Mouse (Mus musculus) midbrain, embryonic 13.5 days (tissue): Measurements from ENCODE around the gene Gnaq. TPM values are rescaled to one million over a fixed set of nuclear protein-coding genes. Genes with fewer than 3 reads are reported as not detected.

Experiments used
- ATAC-seq: fragments of 200-750 bp; cut with Nextera tagmentation; 2 replicates; pipeline ENCODE4 v1.8.0; 2017; ENCODE audit warnings: mild to moderate bottlenecking, moderate TSS enrichment, moderate library complexity
- H3K27ac ChIP-seq: fragments of 300-500 bp; sonication (generic); 2 replicates; pipeline ENCODE4 v1.5.1; 2015; ENCODE audit warnings: inconsistent platforms, mild to moderate bottlenecking, moderate library complexity
- H3K27me3 ChIP-seq: fragments of 300-500 bp; sonication (generic); 2 replicates; pipeline ENCODE4 v1.6.1; 2015; ENCODE audit warnings: mild to moderate bottlenecking, inconsistent platforms
- H3K36me3 ChIP-seq: fragments of 300-500 bp; sonication (generic); 2 replicates; pipeline ENCODE4 v1.6.1; 2015; ENCODE audit warnings: mild to moderate bottlenecking, inconsistent platforms
- H3K4me1 ChIP-seq: fragments of 300-500 bp; sonication (generic); replicated peaks from 2 replicates; pipeline ENCODE4 v1.6.1; 2015; ENCODE audit warnings: inconsistent platforms
- H3K4me2 ChIP-seq: fragments of 300-500 bp; sonication (generic); replicated peaks from 2 replicates; pipeline ENCODE4 v1.6.1; 2015; ENCODE audit warnings: moderate library complexity, mild to moderate bottlenecking, inconsistent platforms
- H3K4me3 ChIP-seq: fragments of 300-500 bp; sonication (generic); replicated peaks from 2 replicates; pipeline ENCODE4 v1.5.1; 2015; ENCODE audit warnings: mild to moderate bottlenecking, inconsistent platforms
- H3K9ac ChIP-seq: fragments of 300-500 bp; sonication (generic); replicated peaks from 2 replicates; pipeline ENCODE4 v1.6.1; 2015; ENCODE audit warnings: mild to moderate bottlenecking, inconsistent platforms
- H3K9me3 ChIP-seq: fragments of 300-500 bp; sonication (generic); 2 replicates; pipeline ENCODE4 v1.6.1; 2016; ENCODE audit warnings: mild to moderate bottlenecking, inconsistent platforms
- WGBS: fragments of 180-500 bp; shearing (Covaris S2); methylation state at CpG from one replicate; pipeline ENCODE4 v1.1.7; 2015; 5-methylcytosine and 5-hydroxymethylcytosine counted together
- polyA plus RNA-seq: library from polyadenylated mRNA; unstranded; fragments of >200 nt; fragmentation: Nextera tagmentation; extraction: Ambion mirVana; gene quantifications from 2 replicates; pipeline ENCODE4 v1.2.1, GENCODE M21; 2015

Gene Gnaq
- polyA plus RNA-seq, 1 experiment from 2014 or later, result 82.7 TPM

DNA sequence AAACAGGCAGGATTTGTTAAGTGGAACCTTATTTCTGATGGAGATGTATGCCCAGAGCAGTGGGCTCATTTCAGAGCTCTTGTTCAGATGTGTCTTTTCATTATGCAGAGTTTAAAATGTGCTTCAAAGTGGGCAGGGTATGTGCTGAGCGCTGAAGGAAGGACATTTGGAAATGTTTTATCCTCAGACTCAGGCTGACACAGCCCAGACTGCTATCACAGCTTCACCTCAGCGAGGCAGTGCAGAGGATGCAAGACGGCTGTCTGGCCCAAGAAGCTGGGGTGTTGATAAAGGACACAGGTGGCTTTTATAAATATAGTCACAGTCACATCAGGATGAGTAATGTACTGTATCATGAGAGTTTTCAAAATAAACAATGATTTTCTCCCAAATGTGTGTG lies 110.1 kb downstream of the Gnaq start:
- 81% methylated on average over 3 of the region's 3 CpGs for WGBS
- H3K9me3 ChIP-seq, result no peaks in the 10 kb centered on the region
- H3K27me3 ChIP-seq, result no peaks in the 10 kb centered on the region
- no peak for ATAC-seq
- H3K4me1 ChIP-seq, result peaks cover 61% of the 10 kb centered on the region
- no peak overlapping the region for H3K4me3 ChIP-seq
- H3K9ac ChIP-seq, result no peak overlapping the region
- no peaks in the 10 kb centered on the region for H3K36me3 ChIP-seq
- H3K27ac ChIP-seq, result no peak overlapping the region
- H3K4me2 ChIP-seq, result no peak overlapping the region

DNA sequence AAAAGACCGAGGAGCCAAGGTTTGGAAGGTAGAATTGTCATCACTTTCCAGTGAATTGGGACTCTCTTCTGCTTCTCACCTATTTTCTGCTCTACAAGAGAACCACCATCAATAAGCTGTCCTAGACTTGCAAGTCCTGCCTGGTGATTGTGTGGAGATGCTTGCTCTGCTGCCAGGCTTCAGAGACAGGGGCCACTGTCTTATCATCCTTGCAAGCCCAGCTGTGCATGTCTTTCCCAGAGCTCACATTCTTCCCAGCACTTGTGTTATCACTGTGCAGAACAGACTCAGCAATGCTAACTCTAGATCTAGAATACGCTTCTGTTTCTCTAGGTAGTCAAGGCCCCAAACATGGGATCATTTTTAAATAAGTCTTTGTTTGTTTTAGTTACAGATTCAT lies 116.4 kb downstream of the Gnaq start:
- no peak for ATAC-seq
- Histone ChIP-seq H3K4me2 (no peak overlapping the region), H3K9me3 (no peaks in the 10 kb centered on the region), H3K9ac (no peak overlapping the region), H3K4me3 (no peak overlapping the region), H3K4me1 (peaks cover 44% of the 10 kb centered on the region), H3K36me3 (no peaks in the 10 kb centered on the region), H3K27me3 (no peaks in the 10 kb centered on the region), H3K27ac (no peak overlapping the region)
- WGBS, result 99% methylated on average over 2 of the region's 2 CpGs

DNA sequence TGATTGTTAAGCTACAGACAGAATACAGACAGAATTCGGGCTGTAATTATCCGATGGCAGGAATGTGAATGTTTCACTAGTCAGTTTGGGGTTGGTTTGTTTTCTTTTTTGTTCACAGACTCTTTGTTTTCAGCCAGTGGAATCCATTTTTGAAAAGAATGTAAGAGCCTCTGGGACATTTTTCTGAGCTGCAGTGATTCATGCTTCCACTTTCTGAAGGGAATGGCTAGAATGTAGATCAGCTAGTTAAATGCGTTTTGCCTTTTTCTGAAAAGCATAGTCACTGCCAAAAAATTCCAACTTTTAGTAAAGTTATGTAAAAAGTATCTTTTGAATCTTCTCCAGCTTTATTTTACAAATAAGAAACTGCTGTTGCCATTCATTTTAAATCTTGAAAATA lies 118.3 kb downstream of the Gnaq start:
- no peak for ATAC-seq
- H3K27me3 ChIP-seq, result no peaks in the 10 kb centered on the region
- no peaks in the 10 kb centered on the region for H3K9me3 ChIP-seq
- H3K36me3 ChIP-seq, result no peaks in the 10 kb centered on the region
- H3K4me2 ChIP-seq, result no peak overlapping the region
- H3K4me3 ChIP-seq, result no peak overlapping the region
- peaks cover 40% of the 10 kb centered on the region for H3K4me1 ChIP-seq
- WGBS, result 42% methylated on average over 3 of the region's 3 CpGs
- H3K9ac ChIP-seq, result no peak overlapping the region
- 0 out of 2 replicates have a peak overlapping the region, but pooled peaks have one; percentile 39 for H3K27ac ChIP-seq

DNA sequence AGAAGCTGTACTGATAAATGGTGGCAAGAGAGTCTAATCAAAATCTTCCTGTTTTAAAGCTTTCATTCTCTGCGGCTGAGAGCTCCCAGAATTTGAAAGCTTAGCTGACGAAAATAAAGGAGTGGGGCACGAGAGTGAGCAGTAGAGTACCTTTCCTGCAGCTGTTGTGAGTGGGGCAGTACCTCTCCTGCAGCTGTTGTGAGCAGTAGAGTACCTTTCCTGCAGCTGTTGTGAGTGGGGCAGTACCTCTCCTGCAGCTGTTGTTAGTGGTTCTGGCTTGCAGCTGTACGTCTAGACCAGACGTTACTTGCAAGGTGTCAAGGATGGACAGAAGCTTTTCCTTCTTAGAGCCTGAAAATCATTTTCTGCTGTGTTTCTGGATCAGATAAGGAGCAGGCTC lies 119.2 kb downstream of the Gnaq start:
- Histone ChIP-seq H3K36me3 (no peaks in the 10 kb centered on the region), H3K27me3 (no peaks in the 10 kb centered on the region), H3K4me3 (no peak overlapping the region), H3K9ac (no peak overlapping the region), H3K27ac (peak overlapping the region; percentile 7; the same call in 1 of the 2 replicates), H3K9me3 (no peaks in the 10 kb centered on the region), H3K4me2 (no peak overlapping the region), H3K4me1 (peaks cover 38% of the 10 kb centered on the region)
- no peak for ATAC-seq
- 62% methylated on average over 5 of the region's 5 CpGs for WGBS

DNA sequence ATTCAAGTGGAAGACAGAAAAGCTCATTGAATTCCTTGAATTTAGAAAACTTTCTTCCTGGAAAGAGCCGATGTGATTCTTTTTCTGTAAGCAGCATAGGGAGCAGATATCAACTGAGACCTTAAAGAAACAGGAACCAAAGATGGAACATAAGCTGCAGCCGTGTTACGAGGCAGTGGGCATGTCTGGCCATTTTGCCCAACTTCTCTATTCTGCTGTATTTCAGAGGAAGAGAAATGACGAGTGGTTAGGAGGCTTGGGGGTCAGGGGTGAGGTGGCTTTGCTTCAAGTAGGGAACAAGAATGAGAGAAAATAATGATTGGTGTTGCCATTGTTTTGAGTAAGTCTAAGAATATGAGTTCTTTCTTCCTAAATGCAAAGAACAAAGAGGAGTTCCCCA lies 120.1 kb downstream of the Gnaq start:
- Histone ChIP-seq H3K27me3 (no peaks in the 10 kb centered on the region), H3K4me1 (peaks cover 34% of the 10 kb centered on the region), H3K4me3 (no peak overlapping the region), H3K36me3 (no peaks in the 10 kb centered on the region), H3K9me3 (no peaks in the 10 kb centered on the region), H3K27ac (no peak overlapping the region), H3K4me2 (no peak overlapping the region), H3K9ac (no peak overlapping the region)
- no peak for ATAC-seq
- WGBS, result 80% methylated on average over 4 of the region's 4 CpGs

DNA sequence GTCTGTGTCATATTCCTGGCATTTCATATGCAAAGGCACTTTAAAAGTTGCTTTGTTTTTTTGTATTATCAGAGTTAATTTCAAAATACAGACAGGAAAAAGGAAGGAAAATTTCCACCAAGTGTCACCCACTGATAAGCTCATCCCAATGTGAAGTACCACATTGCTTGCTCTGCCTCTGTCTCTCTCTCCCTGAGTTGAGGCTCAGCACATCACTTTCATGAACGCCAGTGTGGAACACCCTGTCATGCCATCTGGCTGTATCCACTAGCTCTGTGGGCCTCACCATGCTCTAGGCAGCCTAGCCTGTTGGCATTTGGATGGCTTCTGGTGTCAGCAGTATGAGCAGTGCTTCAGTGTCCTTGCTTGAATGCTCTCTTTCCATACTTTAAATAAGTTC lies 122.2 kb downstream of the Gnaq start:
- Histone ChIP-seq H3K9ac (no peak overlapping the region), H3K4me3 (no peak overlapping the region), H3K4me2 (no peak overlapping the region), H3K27me3 (no peaks in the 10 kb centered on the region), H3K27ac (no peak overlapping the region), H3K36me3 (no peaks in the 10 kb centered on the region), H3K4me1 (peaks cover 36% of the 10 kb centered on the region), H3K9me3 (no peaks in the 10 kb centered on the region)
- no peak for ATAC-seq
- 93% methylated on average over 1 of the region's 1 CpGs for WGBS

DNA sequence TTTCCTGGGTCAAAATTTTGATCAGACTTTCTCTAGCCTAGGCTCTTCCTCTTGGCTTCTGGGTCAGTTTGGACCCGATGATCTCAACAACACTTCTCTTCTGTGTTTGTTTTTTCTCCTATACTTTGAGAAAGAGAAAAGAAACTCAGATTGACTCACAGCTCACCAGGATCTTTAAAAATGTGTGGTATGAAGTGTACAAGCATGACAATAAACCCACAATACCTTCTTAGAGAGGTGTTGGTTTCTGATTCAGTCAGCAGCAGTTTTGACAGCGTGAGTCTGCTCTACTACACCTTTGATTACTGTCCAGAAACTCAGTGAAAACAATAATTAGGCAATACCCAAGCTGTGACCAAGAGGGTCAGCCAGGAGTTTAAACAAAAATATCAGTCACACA lies 122.7 kb downstream of the Gnaq start:
- no peak overlapping the region for H3K4me3 ChIP-seq
- H3K9ac ChIP-seq, result no peak overlapping the region
- peaks cover 36% of the 10 kb centered on the region for H3K4me1 ChIP-seq
- no peaks in the 10 kb centered on the region for H3K9me3 ChIP-seq
- ATAC-seq, result no peak
- no peaks in the 10 kb centered on the region for H3K27me3 ChIP-seq
- no peak overlapping the region for H3K27ac ChIP-seq
- 91% methylated on average over 2 of the region's 2 CpGs for WGBS
- H3K4me2 ChIP-seq, result no peak overlapping the region
- H3K36me3 ChIP-seq, result no peaks in the 10 kb centered on the region

DNA sequence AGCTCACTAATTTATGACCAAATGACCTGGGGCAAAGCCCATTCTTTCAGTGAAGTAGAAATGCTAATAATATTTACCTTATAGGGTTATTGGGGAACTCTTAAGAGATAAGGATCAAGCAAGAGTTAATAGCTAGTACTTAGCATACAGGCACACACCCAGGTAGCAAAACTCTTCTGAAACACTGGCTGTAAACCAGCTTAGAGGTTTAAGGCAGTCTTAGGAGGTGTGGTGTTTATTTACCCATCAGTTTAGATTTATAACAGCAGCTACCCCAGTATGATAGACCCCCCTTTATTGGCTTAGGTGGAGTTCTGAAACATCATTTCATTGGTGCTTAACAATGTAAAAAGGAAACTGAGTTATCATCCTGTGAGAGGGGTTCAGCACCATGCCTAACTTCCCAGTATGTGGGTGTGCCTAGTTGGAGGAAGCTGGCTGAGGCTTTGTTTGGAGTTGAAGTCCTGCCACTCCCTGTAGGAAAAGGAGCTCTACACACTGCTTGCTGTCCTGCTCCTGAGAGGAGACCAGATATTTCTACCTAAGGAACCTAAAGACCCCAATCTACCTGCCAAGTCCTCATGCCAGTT lies 126.2 kb downstream of the Gnaq start:
- Histone ChIP-seq H3K4me2 (no peak overlapping the region), H3K36me3 (no peaks in the 10 kb centered on the region), H3K9me3 (no peaks in the 10 kb centered on the region), H3K27me3 (no peaks in the 10 kb centered on the region), H3K4me3 (no peak overlapping the region), H3K4me1 (0 out of 2 replicates have a peak, but pooled peaks cover 6% of the 10 kb centered on the region), H3K27ac (no peak overlapping the region), H3K9ac (no peak overlapping the region)
- no peak for ATAC-seq

DNA sequence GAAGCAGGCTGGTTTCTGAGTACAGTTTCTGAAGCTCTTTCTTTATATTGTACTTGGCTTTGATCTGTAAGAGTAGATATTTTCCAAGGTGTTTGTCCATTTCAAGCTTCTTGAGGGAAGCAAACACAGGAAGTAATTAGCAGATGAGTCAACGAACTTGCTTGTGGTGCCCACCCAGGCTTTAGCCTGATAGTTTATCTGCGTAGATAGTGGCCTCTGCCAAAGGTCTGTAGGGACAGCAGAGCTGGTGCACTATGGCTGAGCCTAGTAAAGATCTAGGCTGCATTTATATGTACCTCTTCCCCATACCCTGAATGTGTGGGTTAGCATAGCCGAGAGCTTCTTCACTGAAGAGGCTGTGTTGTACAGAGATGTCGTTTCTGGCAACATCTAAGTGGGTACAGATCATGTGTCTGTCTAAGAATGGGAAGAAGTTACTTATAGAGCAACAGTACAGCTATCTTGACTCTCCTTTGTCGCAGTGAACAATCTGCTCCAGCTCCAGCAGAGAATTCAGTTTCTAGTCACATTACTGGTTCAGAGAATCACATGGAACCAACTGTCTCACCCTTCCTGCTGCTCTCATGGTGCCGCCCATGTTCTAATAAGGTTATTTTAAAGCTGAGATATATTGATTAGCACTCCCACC lies 127.3 kb downstream of the Gnaq start:
- no peak overlapping the region for H3K4me2 ChIP-seq
- H3K36me3 ChIP-seq, result no peaks in the 10 kb centered on the region
- H3K9me3 ChIP-seq, result no peaks in the 10 kb centered on the region
- H3K27ac ChIP-seq, result no peak overlapping the region
- WGBS, result 90% methylated on average over 6 of the region's 6 CpGs
- ATAC-seq, result no peak
- H3K4me3 ChIP-seq, result no peak overlapping the region
- 0 out of 2 replicates have a peak, but pooled peaks cover 4% of the 10 kb centered on the region for H3K4me1 ChIP-seq
- H3K9ac ChIP-seq, result no peak overlapping the region
- H3K27me3 ChIP-seq, result no peaks in the 10 kb centered on the region

DNA sequence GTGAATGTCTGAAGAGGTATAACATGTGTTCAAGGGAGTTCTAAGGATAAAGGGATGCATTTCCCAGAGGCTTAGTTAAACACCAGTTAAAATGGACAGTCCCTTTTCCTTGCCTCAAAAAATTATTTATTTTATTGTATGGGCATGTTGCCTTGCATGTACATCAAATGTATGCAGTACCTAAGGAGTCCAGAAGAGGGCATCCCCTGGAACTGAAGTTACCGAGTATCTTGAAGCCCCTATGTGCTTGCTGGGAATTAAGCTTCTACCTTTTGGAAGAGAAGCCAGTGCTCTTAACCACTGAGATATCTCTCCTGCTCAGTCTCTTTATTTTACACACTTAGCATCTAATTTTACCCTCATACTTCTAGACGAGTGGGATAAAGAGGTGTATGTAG lies 127.8 kb downstream of the Gnaq start:
- 0 out of 2 replicates have a peak, but pooled peaks have one; percentile 11 for ATAC-seq

DNA sequence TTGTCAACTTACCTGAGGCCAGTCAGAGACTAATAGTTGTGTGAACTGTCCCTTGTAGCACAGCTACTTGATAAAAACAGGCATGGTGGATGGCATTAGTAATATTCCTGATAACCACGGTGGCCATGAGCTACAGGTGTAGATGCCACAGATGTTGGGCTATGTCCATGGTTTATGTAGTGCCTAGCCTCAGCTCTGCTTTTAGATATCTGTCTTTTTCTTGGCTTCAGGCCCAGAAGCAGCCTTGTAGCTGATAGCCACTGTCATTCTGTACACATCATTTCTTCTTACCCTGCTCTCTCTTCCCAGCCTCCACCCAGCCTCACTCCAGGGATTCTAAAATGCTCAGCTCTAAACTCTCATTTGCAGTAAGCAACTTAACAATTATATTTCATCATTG lies 128.3 kb downstream of the Gnaq start:
- 89% methylated on average over 1 of the region's 1 CpGs for WGBS
- Histone ChIP-seq H3K36me3 (no peaks in the 10 kb centered on the region), H3K4me3 (no peak overlapping the region), H3K27me3 (no peaks in the 10 kb centered on the region), H3K9me3 (no peaks in the 10 kb centered on the region), H3K4me1 (0 out of 2 replicates have a peak, but pooled peaks cover 4% of the 10 kb centered on the region), H3K27ac (no peak overlapping the region), H3K9ac (no peak overlapping the region), H3K4me2 (no peak overlapping the region)
- ATAC-seq, result no peak

More for the DNA sequence above, 127.8 kb downstream of the Gnaq start:
- H3K27ac ChIP-seq, result no peak overlapping the region
- 76% methylated on average over 2 of the region's 2 CpGs for WGBS
- H3K36me3 ChIP-seq, result no peaks in the 10 kb centered on the region
- H3K4me2 ChIP-seq, result no peak overlapping the region
- H3K4me1 ChIP-seq, result 0 out of 2 replicates have a peak, but pooled peaks cover 4% of the 10 kb centered on the region
- H3K9ac ChIP-seq, result no peak overlapping the region
- no peaks in the 10 kb centered on the region for H3K9me3 ChIP-seq
- no peak overlapping the region for H3K4me3 ChIP-seq
- no peaks in the 10 kb centered on the region for H3K27me3 ChIP-seq

DNA sequence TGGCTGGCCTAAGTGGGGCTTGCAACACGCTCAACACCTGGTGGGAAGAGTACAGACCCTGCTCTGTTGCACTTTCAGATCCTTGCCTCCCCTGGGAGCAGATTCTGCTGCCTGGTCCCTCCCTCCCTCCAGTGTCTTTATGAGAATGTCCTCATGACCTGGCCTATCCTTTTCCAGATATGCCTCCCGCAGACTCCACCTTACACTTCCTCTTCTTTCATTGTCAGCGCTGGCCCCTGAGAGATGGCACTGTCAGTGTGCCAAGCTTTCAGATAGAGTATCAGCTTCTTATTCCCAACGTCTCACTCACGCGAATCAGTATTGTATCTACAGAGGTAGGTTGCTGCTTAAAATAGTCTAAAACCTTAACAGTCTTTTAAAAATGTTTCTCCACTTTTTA lies 129.0 kb downstream of the Gnaq start:
- H3K27ac ChIP-seq, result no peak overlapping the region
- 93% methylated on average over 6 of the region's 6 CpGs for WGBS
- H3K4me2 ChIP-seq, result no peak overlapping the region
- H3K4me1 ChIP-seq, result 0 out of 2 replicates have a peak, but pooled peaks cover 4% of the 10 kb centered on the region
- no peak for ATAC-seq
- H3K4me3 ChIP-seq, result no peak overlapping the region
- no peaks in the 10 kb centered on the region for H3K36me3 ChIP-seq
- H3K9ac ChIP-seq, result no peak overlapping the region
- H3K9me3 ChIP-seq, result no peaks in the 10 kb centered on the region
- no peaks in the 10 kb centered on the region for H3K27me3 ChIP-seq

DNA sequence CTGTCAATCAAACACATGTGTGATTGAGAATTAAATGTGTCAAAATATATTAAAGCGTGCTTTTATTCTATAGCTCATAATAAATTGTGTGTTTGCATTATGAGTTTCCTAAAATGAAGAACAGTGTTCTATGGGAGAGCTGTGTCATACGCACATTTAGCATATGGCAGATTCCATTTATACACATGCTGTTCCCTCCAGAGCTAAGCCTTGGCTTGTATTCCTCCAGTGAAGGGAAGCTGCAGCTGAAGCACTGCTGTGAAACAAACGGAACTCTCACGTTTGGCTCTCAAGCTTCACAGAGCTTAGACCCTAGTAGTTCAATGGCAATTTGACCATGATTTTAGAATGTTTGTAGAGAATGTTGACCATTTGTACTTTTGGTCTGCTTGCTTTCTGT lies 129.7 kb downstream of the Gnaq start:
- no peak overlapping the region for H3K27ac ChIP-seq
- H3K9me3 ChIP-seq, result no peaks in the 10 kb centered on the region
- no peak overlapping the region for H3K4me3 ChIP-seq
- H3K27me3 ChIP-seq, result no peaks in the 10 kb centered on the region
- H3K4me1 ChIP-seq, result 0 out of 2 replicates have a peak, but pooled peaks cover 4% of the 10 kb centered on the region
- no peaks in the 10 kb centered on the region for H3K36me3 ChIP-seq
- H3K9ac ChIP-seq, result no peak overlapping the region
- 97% methylated on average over 4 of the region's 4 CpGs for WGBS
- no peak for ATAC-seq
- no peak overlapping the region for H3K4me2 ChIP-seq
